Mouse (Mus musculus) CD4-positive, CD25-positive, alpha-beta regulatory T cell, adult 2 months (primary cell): ENCODE data around the gene Impdh1.
A peak's percentile ranks its signal among the peaks of the same experiment; 100 is the strongest.

Experiments used
- DNase-seq: peaks from one replicate; pipeline ENCODE4 v3.0.0-alpha.2; 2012; ENCODE audit warnings: low read depth, low spot score

Gene Impdh1

DNA sequence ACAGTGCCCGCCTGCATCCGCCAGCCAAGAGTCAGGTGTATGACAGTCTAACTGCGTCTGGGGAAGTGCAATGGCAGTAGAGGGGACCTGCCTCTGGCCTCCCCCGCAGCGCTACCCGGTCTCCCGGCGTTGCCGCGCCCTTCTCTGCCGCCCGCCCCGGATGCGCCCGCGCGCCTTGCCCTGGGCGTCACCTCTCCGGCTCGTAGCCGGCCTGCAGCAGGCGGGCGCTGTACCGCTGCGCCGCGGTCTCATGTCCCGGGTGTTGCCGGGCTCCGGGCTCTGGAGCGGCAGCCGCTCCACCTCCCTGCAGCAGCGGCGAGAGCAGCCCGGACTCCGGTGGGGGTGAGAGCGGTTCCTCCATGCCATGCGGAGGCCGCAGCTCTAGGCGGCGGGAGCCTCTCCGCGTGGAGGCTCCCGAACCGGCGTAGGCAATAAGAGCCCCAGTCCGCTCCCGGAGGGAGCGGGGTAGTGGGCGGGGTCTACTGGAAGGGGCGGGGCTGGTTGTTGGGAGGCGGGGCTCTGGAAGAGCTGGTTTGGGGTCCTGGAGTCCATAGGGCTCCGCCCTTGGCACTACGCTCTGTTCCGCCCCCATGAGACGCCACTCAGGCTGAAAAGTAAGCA, at the start of gene Impdh1:
Gene Impdh1, minus strand, starts transcription at position 484 of the 621 bp plus-strand sequence.
- peak; percentile 88 for DNase-seq

DNA sequence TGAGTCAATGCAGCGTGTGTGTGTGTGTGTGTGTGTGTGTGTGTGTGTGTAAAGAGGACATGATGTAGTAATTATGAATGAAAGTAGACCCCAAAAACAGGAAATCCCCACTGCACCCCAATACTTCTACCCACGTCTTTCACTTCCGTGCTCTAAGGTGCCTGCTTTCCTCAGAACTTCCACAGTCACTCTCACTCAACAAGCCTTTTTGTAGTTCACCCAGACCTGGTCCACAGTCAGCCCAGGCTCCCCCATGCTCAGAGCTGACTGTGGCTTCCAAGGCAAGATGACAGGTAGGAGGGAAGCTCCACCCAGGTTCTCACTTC, 48.3 kb upstream of the Impdh1 start:
- peak; percentile 39 for DNase-seq

GRCm38 (mm10) chr6:29263650-29264455, 47.7 kb upstream of the Impdh1 start:
- no peak for DNase-seq

- no peak for DNase-seq
Observed at GRCm38 (mm10) chr6:29261831-29262230, 45.7 kb upstream of the Impdh1 start.

GRCm38 (mm10) chr6:29259418-29259817, 43.3 kb upstream of the Impdh1 start:
- no peak for DNase-seq

DNA sequence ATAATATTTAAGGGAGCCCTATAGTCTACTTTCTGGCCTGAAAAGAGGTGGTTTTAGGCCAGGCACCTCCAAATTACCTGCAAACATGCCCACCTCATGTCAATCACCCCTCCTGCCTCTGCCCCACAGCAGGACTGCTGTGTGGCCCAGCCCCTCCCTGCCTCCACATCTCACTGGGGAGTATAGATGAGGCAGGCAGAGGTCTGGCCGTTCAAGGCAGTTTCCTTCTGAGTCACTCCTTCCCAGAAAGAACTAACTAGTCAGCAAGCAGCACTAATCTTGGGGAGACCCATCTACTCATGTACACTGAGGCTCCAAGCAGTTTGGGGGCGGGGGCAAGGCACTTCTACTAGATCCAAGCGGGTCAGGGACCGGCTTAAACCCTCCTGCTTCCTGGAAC, 30.9 kb upstream of the Impdh1 start:
- no peak for DNase-seq

GRCm38 (mm10) chr6:29246585-29246984, 30.4 kb upstream of the Impdh1 start:
- DNase-seq, result no peak

GRCm38 (mm10) chr6:29246183-29246582, 30.0 kb upstream of the Impdh1 start:
- DNase-seq, result no peak

GRCm38 (mm10) chr6:29245272-29246120, 29.3 kb upstream of the Impdh1 start:
- DNase-seq, result peak; percentile 40

GRCm38 (mm10) chr6:29242265-29242664, 26.1 kb upstream of the Impdh1 start:
- DNase-seq, result peak; percentile 49

- DNase-seq, result peak; percentile 61
Observed at GRCm38 (mm10) chr6:29241697-29242096, 25.5 kb upstream of the Impdh1 start.

- peak; percentile 88 for DNase-seq
Observed at GRCm38 (mm10) chr6:29240806-29241205, 24.6 kb upstream of the Impdh1 start.

GRCm38 (mm10) chr6:29234272-29234671, 18.1 kb upstream of the Impdh1 start:
- DNase-seq, result peak; percentile 84

- DNase-seq, result no peak
Observed at GRCm38 (mm10) chr6:29233710-29234109, 17.5 kb upstream of the Impdh1 start.

DNA sequence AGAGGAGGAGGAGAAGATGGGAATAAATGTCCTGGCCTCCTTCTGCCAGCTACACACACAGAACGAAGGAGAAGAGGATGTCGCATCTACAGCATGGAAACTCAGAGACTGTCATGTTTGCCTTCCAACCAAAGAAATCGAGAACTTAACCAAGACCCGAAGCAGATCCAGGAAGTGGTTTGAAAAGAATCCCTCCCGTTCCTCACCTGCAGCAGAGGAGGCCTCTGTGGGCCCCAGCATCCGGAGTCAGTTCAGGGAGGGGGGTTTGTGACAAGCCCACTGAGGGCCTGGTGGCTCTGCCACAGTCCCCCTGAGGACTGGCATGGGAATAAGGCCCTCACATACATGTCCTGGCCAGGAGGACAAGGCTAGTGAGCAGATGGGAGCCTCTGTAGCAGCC, 16.2 kb upstream of the Impdh1 start:
- DNase-seq, result peak; percentile 74

DNA sequence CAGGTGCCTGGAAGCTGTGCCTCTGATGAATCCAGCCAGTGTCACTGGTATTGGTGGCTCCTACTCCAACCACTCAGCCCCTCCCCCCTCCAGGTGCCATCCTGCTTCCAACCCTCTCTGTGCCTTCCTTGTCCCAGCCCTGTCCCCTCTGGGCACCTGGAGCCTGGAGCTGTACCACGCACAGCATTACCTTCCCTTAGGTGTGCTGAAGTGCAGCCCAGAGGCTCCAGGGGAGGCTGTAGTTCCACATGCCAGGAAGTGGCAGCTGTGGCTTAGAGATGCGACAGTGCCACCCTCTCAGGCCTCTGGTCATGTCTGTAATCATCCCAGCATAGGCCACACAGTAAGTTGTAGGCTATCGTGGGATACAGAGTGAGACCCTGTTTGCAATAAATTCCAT, 15.6 kb upstream of the Impdh1 start:
- DNase-seq, result peak; percentile 44

DNA sequence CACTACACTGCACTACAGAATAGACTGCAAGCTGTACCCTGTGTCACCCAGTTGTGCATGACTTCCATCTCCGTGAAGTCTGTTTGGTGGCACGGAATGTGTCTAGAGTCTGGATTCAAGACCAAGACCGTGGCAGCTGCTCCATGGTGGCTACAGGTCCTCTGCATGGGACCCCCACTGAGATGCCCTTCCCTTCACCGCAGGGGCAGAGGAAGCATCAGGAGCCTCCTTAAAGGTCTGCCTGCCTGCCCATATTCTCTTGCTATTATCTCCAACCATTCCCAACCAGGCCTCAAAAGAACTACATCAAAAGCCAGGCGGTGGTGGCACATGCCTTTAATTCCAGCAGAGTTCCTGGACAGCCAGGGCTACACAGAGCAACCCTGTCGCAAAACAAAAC, 14.2 kb upstream of the Impdh1 start:
- no peak for DNase-seq

DNA sequence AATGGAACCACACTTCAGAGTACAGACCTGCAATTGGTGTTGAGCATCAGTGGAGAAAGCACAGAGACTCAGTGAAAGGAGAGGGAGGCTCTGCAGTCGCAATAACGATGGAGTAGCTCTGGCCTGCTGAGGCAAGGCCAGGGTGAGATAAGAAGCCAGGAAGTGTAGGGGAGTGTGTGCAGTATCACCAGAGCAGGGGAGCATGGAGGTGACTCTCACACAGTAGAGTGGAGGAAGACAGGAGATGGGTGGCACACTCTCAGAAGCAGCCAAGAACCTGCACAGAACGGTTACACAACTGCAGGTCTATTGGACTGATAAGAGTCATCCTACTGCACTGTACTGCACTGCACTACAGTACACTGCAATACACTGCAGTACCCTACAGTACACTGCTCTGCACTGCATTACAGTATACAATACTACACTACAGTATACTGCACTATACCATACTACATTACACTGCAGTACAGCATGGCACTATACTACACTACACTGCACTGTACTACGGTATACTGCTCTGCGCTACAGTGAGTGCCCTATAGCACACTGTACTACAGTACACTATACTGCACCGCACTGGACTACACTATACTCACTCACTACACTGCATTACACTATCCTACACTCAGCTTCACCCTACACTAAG, 13.2 kb upstream of the Impdh1 start:
- no peak for DNase-seq

DNA sequence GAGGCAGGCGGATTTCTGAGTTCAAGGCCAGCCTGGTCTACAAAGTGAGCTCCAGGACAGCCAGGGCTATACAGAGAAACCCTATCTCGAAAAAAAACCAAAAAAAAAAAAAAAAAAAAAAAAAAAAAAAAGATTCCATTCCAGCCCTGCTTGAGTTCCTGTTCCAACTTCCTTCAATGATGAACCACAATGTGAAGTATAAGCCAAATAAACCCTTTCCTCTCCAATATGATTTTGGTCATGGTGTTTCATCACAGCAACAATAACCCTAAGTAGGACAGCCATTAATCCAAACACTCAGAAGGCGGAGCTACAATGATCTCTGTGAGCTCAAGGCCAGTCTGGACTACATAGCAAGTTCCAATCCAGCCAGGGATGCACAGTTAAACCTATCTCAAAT, 1.6 kb upstream of the Impdh1 start:
- DNase-seq, result peak; percentile 1

DNA sequence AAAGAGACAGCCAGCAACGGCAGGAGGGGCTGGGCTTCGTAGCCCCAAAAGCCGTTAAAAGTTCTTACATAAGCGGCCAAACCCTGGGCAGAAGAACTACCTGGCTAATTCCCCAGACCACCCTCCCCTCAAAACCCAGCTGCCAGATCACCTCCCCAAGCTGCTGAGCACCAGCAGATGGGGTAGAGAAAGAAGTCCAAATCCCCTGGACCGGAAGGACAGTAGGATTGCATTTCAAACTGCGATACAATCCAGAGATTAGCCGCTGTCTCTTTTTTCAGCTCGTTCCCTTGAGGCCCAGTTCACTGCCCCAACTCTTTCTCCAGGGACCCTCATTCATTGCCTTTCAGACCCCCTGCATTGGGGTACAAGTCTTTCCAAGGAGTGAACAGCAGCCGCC, 983 bp downstream of the Impdh1 start:
- peak; percentile 38 for DNase-seq

- DNase-seq, result no peak
Observed at GRCm38 (mm10) chr6:29214776-29215175, 1.4 kb downstream of the Impdh1 start.

GRCm38 (mm10) chr6:29214245-29214644, 1.9 kb downstream of the Impdh1 start:
- peak; percentile 4 for DNase-seq
